Comparison of ENCODE assay signal across 19 mouse cellular contexts in genomic region chr12:12578278-12578677, GRCm38 (mm10).
A peak's percentile ranks its signal among the peaks of the same experiment; 100 is the strongest.
DNase-seq lines count a peak whose midpoint lies in the region; ATAC-seq lines count a peak whose summit lies in the region.
"Had no signal": no experiment of that assay in that cellular context is flagged by ENCODE, and none has a peak within 500 bp of the region (broad histone marks: within the 10 kb centered on the region; RNA-seq: fewer than 3 reads in every experiment).

No protein-coding gene starts in this region.

- H3K36me3 ChIP-seq in heart, embryonic 14.5 days (ENCODE audit: control insufficient read depth, insufficient read depth, low read length), result no peaks in the 10 kb centered on the region
- no peaks in the 10 kb centered on the region for H3K36me3 ChIP-seq in liver, embryonic 11.5 days (ENCODE audit: control insufficient read depth, insufficient read depth, low read length)
- H3K36me3 ChIP-seq in embryonic facial prominence, embryonic 11.5 days (replicated peaks; ENCODE audit: control insufficient read depth, insufficient read depth, low read depth, low read length), result no peaks in the 10 kb centered on the region
- H3K36me3 ChIP-seq: heart, embryonic 12.5 days; hindbrain, embryonic 15.5 days; limb, embryonic 12.5 days had no signal

- H3K9ac ChIP-seq in heart, embryonic 14.5 days (ENCODE audit: low read length), result no peak overlapping the region
- H3K9ac ChIP-seq in liver, embryonic 11.5 days (ENCODE audit: low read depth, low read length), result no peak overlapping the region
- H3K9ac ChIP-seq in embryonic facial prominence, embryonic 11.5 days (replicated peaks; ENCODE audit: low read length), result no peak overlapping the region
- H3K9ac ChIP-seq: heart, embryonic 12.5 days; hindbrain, embryonic 15.5 days; limb, embryonic 12.5 days; liver, postnatal 0 days had no signal

- H3K4me2 ChIP-seq in heart, embryonic 14.5 days (ENCODE audit: low read length), result peak overlapping the region; percentile 33
- H3K4me2 ChIP-seq in liver, embryonic 11.5 days, result 0 out of 2 replicates have a peak overlapping the region, but pooled peaks have one; percentile 2
- no peak overlapping the region for H3K4me2 ChIP-seq in embryonic facial prominence, embryonic 11.5 days (ENCODE audit: low read depth, low read length)
- H3K4me2 ChIP-seq: heart, embryonic 12.5 days; hindbrain, embryonic 15.5 days; limb, embryonic 12.5 days had no signal

- no peak overlapping the region for H3K4me3 ChIP-seq in heart, embryonic 14.5 days (ENCODE audit: control insufficient read depth in 1 of 2, insufficient read depth in 1 of 2, low read depth in 1 of 2, low read length in 2 of 2)
- no peak overlapping the region for H3K4me3 ChIP-seq in liver, embryonic 11.5 days (ENCODE audit: low read depth, low read length)
- H3K4me3 ChIP-seq in embryonic facial prominence, embryonic 11.5 days (ENCODE audit: low read depth, low read length), result no peak overlapping the region
- H3K4me3 ChIP-seq: gastrocnemius, adult 2 months; heart, embryonic 12.5 days; hindbrain, embryonic 15.5 days; limb, embryonic 12.5 days; myocyte had no signal

- no peaks in the 10 kb centered on the region for H3K27me3 ChIP-seq in heart, embryonic 14.5 days (ENCODE audit: control insufficient read depth, insufficient read depth, low read length)
- H3K27me3 ChIP-seq in liver, embryonic 11.5 days (replicated peaks; ENCODE audit: control insufficient read depth, insufficient read depth, low read length), result no peaks in the 10 kb centered on the region
- H3K27me3 ChIP-seq in embryonic facial prominence, embryonic 11.5 days (ENCODE audit: control insufficient read depth, insufficient read depth, low read length), result no peaks in the 10 kb centered on the region
- H3K27me3 ChIP-seq: heart, embryonic 12.5 days; limb, embryonic 12.5 days had no signal

- H3K9me3 ChIP-seq in heart, embryonic 14.5 days (ENCODE audit: control insufficient read depth, low read length), result 0 out of 2 replicates have a peak, but pooled peaks cover 2% of the 10 kb centered on the region
- H3K9me3 ChIP-seq in liver, embryonic 11.5 days (ENCODE audit: control insufficient read depth, low read length), result no peaks in the 10 kb centered on the region
- no peaks in the 10 kb centered on the region for H3K9me3 ChIP-seq in embryonic facial prominence, embryonic 11.5 days (replicated peaks; ENCODE audit: control insufficient read depth, low read length)
- H3K9me3 ChIP-seq: heart, embryonic 12.5 days; hindbrain, embryonic 15.5 days; limb, embryonic 12.5 days had no signal

- peaks cover 21 to 22% of the 10 kb centered on the region in 2 experiments for H3K4me1 ChIP-seq in heart, embryonic 14.5 days (ENCODE audit: control insufficient read depth in 2 of 2, insufficient read depth in 2 of 2, low read length in 2 of 2)
- 0 out of 2 replicates have a peak, but pooled peaks cover 9% of the 10 kb centered on the region for H3K4me1 ChIP-seq in liver, embryonic 11.5 days (replicated peaks; ENCODE audit: control insufficient read depth, insufficient read depth, low read length)
- peaks cover 2% of the 10 kb centered on the region; the same call in 1 of the 2 replicates for H3K4me1 ChIP-seq in embryonic facial prominence, embryonic 11.5 days (ENCODE audit: control insufficient read depth, insufficient read depth, low read length)

- 52% methylated on average over 7 of the region's 7 CpGs for WGBS in heart, embryonic 14.5 days
- WGBS in liver, embryonic 11.5 days, result 45% methylated on average over 7 of the region's 7 CpGs
- 40% methylated on average over 7 of the region's 7 CpGs for WGBS in embryonic facial prominence, embryonic 11.5 days

- no peak for DNase-seq in heart, adult 18-20 months
- no peak for DNase-seq in liver, embryonic 11.5 days (ENCODE audit: low spot score)
- no peak for DNase-seq in liver
- peak; percentile 47 for DNase-seq in brain, adult 2 months (ENCODE audit: low read depth, low spot score)
- peak; percentile 31 for DNase-seq in embryonic facial prominence, embryonic 11.5 days (ENCODE audit: low spot score)
- DNase-seq in adrenal gland, adult 2 months, result no peak
- DNase-seq in gastrocnemius, adult 8-10 months (ENCODE audit: low spot score in 2 of 2), result no peak
- DNase-seq: adrenal gland, postnatal 25 days; cerebellum, postnatal 36 days; gastrocnemius, adult 2 months; liver, postnatal 0 days; spleen, adult 18-20 months; thymus, postnatal 36 days had no signal

- no peak overlapping the region for H3K27ac ChIP-seq in heart, embryonic 14.5 days (replicated peaks in 1 of 2; ENCODE audit: control insufficient read depth in 1 of 2, insufficient read depth in 1 of 2, low read depth in 2 of 2, low read length in 2 of 2)
- no peak overlapping the region for H3K27ac ChIP-seq in liver, embryonic 11.5 days (ENCODE audit: low read depth, low read length)
- no peak overlapping the region for H3K27ac ChIP-seq in embryonic facial prominence, embryonic 11.5 days (replicated peaks; ENCODE audit: low read depth, low read length)
- H3K27ac ChIP-seq: gastrocnemius, adult 2 months; hindbrain, embryonic 15.5 days; limb, embryonic 12.5 days; stomach, postnatal 0 days had no signal

- ATAC-seq in heart, embryonic 14.5 days (ENCODE audit: insufficient number of reproducible peaks, insufficient read depth, low FRiP score, low read depth), result no peak
- ATAC-seq in liver, embryonic 11.5 days (replicated peaks; ENCODE audit: low FRiP score), result no peak
- no peak for ATAC-seq in embryonic facial prominence, embryonic 11.5 days (replicated peaks; ENCODE audit: insufficient number of reproducible peaks, low FRiP score, low TSS enrichment, low read depth)
- ATAC-seq: liver, postnatal 0 days had no signal

Comparison
In these comparisons a context has a peak if more than half of its experiments do, and no peak if none do; other contexts are left out.
1. DNase-seq: peak in brain, adult 2 months (single experiment) and embryonic facial prominence, embryonic 11.5 days (single experiment); none in heart, adult 18-20 months (0 of 2), liver, embryonic 11.5 days (single experiment), liver (single experiment), adrenal gland, adult 2 months (single experiment) and gastrocnemius, adult 8-10 months (0 of 2).